Mouse (Mus musculus): ENCODE measurements around the gene Pros1. TPM values are rescaled to one million over a fixed set of nuclear protein-coding genes. Genes with fewer than 3 reads are reported as not detected.

Gene Pros1
- total RNA-seq, 1 experiment, result 37.6 TPM

- DNase-seq (ENCODE audit: low read depth, low spot score), result no peak
- Histone ChIP-seq H3K4me1 (ENCODE audit: control insufficient read depth in 2 of 2, insufficient read depth in 2 of 2, low read length in 2 of 2, poor library complexity in 1 of 2) (no peaks in the 10 kb centered on the region), H3K9me3 (ENCODE audit: control insufficient read depth, insufficient read depth, low read depth, low read length) (no peaks in the 10 kb centered on the region), H3K9ac (ENCODE audit: insufficient read depth, low read depth, low read length, poor library complexity, severe bottlenecking) (no peak overlapping the region), H3K4me3 (ENCODE audit: insufficient read depth in 1 of 2, low read depth in 1 of 2, low read length in 2 of 2, poor library complexity in 1 of 2, severe bottlenecking in 1 of 2) (no peak overlapping the region), H3K36me3 (ENCODE audit: control insufficient read depth, insufficient read depth, low read length, poor library complexity, severe bottlenecking) (no peaks in the 10 kb centered on the region), H3K27ac (ENCODE audit: insufficient read depth, low read depth, low read length, poor library complexity, severe bottlenecking) (no peak overlapping the region)
- in situ Hi-C loops (cut with MboI; ENCODE audit: low sequenced_read_pairs in 2 of 2, unreplicated experiment in 2 of 2), result no loop called here
- TF ChIP-seq ZC3H11A (IDR thresholded peaks at IDR 0.05; ENCODE audit: borderline replicate concordance, low read depth, low read length), result no peak
- no peak for TF ChIP-seq HCFC1 (IDR thresholded peaks at IDR 0.05; ENCODE audit: borderline replicate concordance, insufficient read depth, low read length)
- no peak for TF ChIP-seq MAFK (IDR thresholded peaks at IDR 0.05; ENCODE audit: insufficient read depth, low read depth, low read length)
- no peak for TF ChIP-seq CHD2 (IDR thresholded peaks at IDR 0.05; ENCODE audit: low read depth, low read length)
- no peak for TF ChIP-seq ZNF384 (IDR thresholded peaks at IDR 0.05; ENCODE audit: low read depth, low read length)
Observed at GRCm38 (mm10) chr16:62911364-62911763, 57.3 kb downstream of the Pros1 start.

GRCm38 (mm10) chr16:62912246-62912645 is 58.1 kb downstream of the Pros1 start:
- no peak overlapping the region for H3K27ac ChIP-seq (ENCODE audit: insufficient read depth, low read depth, low read length, poor library complexity, severe bottlenecking)
- no peaks in the 10 kb centered on the region for H3K4me1 ChIP-seq (ENCODE audit: control insufficient read depth in 2 of 2, insufficient read depth in 2 of 2, low read length in 2 of 2, poor library complexity in 1 of 2)
- no peak for DNase-seq (ENCODE audit: low read depth, low spot score)
- no peak overlapping the region for H3K9ac ChIP-seq (ENCODE audit: insufficient read depth, low read depth, low read length, poor library complexity, severe bottlenecking)
- H3K4me3 ChIP-seq (ENCODE audit: insufficient read depth in 1 of 2, low read depth in 1 of 2, low read length in 2 of 2, poor library complexity in 1 of 2, severe bottlenecking in 1 of 2), result no peak overlapping the region
- H3K36me3 ChIP-seq (ENCODE audit: control insufficient read depth, insufficient read depth, low read length, poor library complexity, severe bottlenecking), result no peaks in the 10 kb centered on the region
- TF ChIP-seq CHD2 (IDR thresholded peaks at IDR 0.05; ENCODE audit: low read depth, low read length), result no peak
- TF ChIP-seq ZNF384 (IDR thresholded peaks at IDR 0.05; ENCODE audit: low read depth, low read length), result no peak
- TF ChIP-seq HCFC1 (IDR thresholded peaks at IDR 0.05; ENCODE audit: borderline replicate concordance, insufficient read depth, low read length), result no peak
- TF ChIP-seq ZC3H11A (IDR thresholded peaks at IDR 0.05; ENCODE audit: borderline replicate concordance, low read depth, low read length), result no peak
- no peak for TF ChIP-seq MAFK (IDR thresholded peaks at IDR 0.05; ENCODE audit: insufficient read depth, low read depth, low read length)
- no peaks in the 10 kb centered on the region for H3K9me3 ChIP-seq (ENCODE audit: control insufficient read depth, insufficient read depth, low read depth, low read length)
- in situ Hi-C loops (cut with MboI; ENCODE audit: low sequenced_read_pairs in 2 of 2, unreplicated experiment in 2 of 2), result no loop called here

GRCm38 (mm10) chr16:62915530-62915929 is 61.4 kb downstream of the Pros1 start:
- in situ Hi-C loops (cut with MboI; ENCODE audit: low sequenced_read_pairs in 2 of 2, unreplicated experiment in 2 of 2), result no loop called here
- H3K9ac ChIP-seq (ENCODE audit: insufficient read depth, low read depth, low read length, poor library complexity, severe bottlenecking), result no peak overlapping the region
- no peak overlapping the region for H3K27ac ChIP-seq (ENCODE audit: insufficient read depth, low read depth, low read length, poor library complexity, severe bottlenecking)
- TF ChIP-seq ZNF384 (IDR thresholded peaks at IDR 0.05; ENCODE audit: low read depth, low read length) (no peak), CHD2 (IDR thresholded peaks at IDR 0.05; ENCODE audit: low read depth, low read length) (no peak), MAFK (IDR thresholded peaks at IDR 0.05; ENCODE audit: insufficient read depth, low read depth, low read length) (no peak), HCFC1 (IDR thresholded peaks at IDR 0.05; ENCODE audit: borderline replicate concordance, insufficient read depth, low read length) (no peak), ZC3H11A (IDR thresholded peaks at IDR 0.05; ENCODE audit: borderline replicate concordance, low read depth, low read length) (no peak)
- no peak for DNase-seq (ENCODE audit: low read depth, low spot score)
- H3K9me3 ChIP-seq (ENCODE audit: control insufficient read depth, insufficient read depth, low read depth, low read length), result no peaks in the 10 kb centered on the region
- H3K4me1 ChIP-seq (ENCODE audit: control insufficient read depth in 2 of 2, insufficient read depth in 2 of 2, low read length in 2 of 2, poor library complexity in 1 of 2), result no peaks in the 10 kb centered on the region
- H3K36me3 ChIP-seq (ENCODE audit: control insufficient read depth, insufficient read depth, low read length, poor library complexity, severe bottlenecking), result no peaks in the 10 kb centered on the region
- H3K4me3 ChIP-seq (ENCODE audit: insufficient read depth in 1 of 2, low read depth in 1 of 2, low read length in 2 of 2, poor library complexity in 1 of 2, severe bottlenecking in 1 of 2), result no peak overlapping the region

GRCm38 (mm10) chr16:62922245-62922644 is 68.1 kb downstream of the Pros1 start:
- in situ Hi-C loops (cut with MboI; ENCODE audit: low sequenced_read_pairs in 2 of 2, unreplicated experiment in 2 of 2), result no loop called here
- H3K9ac ChIP-seq (ENCODE audit: insufficient read depth, low read depth, low read length, poor library complexity, severe bottlenecking), result no peak overlapping the region
- H3K36me3 ChIP-seq (ENCODE audit: control insufficient read depth, insufficient read depth, low read length, poor library complexity, severe bottlenecking), result no peaks in the 10 kb centered on the region
- TF ChIP-seq CHD2 (IDR thresholded peaks at IDR 0.05; ENCODE audit: low read depth, low read length), result no peak
- TF ChIP-seq MAFK (IDR thresholded peaks at IDR 0.05; ENCODE audit: insufficient read depth, low read depth, low read length), result no peak
- TF ChIP-seq ZC3H11A (IDR thresholded peaks at IDR 0.05; ENCODE audit: borderline replicate concordance, low read depth, low read length), result no peak
- TF ChIP-seq HCFC1 (IDR thresholded peaks at IDR 0.05; ENCODE audit: borderline replicate concordance, insufficient read depth, low read length), result no peak
- no peak for TF ChIP-seq ZNF384 (IDR thresholded peaks at IDR 0.05; ENCODE audit: low read depth, low read length)
- H3K27ac ChIP-seq (ENCODE audit: insufficient read depth, low read depth, low read length, poor library complexity, severe bottlenecking), result no peak overlapping the region
- H3K9me3 ChIP-seq (ENCODE audit: control insufficient read depth, insufficient read depth, low read depth, low read length), result no peaks in the 10 kb centered on the region
- no peak for DNase-seq (ENCODE audit: low read depth, low spot score)
- no peak overlapping the region for H3K4me3 ChIP-seq (ENCODE audit: insufficient read depth in 1 of 2, low read depth in 1 of 2, low read length in 2 of 2, poor library complexity in 1 of 2, severe bottlenecking in 1 of 2)
- H3K4me1 ChIP-seq (ENCODE audit: control insufficient read depth in 2 of 2, insufficient read depth in 2 of 2, low read length in 2 of 2, poor library complexity in 1 of 2), result no peaks in the 10 kb centered on the region

DNA sequence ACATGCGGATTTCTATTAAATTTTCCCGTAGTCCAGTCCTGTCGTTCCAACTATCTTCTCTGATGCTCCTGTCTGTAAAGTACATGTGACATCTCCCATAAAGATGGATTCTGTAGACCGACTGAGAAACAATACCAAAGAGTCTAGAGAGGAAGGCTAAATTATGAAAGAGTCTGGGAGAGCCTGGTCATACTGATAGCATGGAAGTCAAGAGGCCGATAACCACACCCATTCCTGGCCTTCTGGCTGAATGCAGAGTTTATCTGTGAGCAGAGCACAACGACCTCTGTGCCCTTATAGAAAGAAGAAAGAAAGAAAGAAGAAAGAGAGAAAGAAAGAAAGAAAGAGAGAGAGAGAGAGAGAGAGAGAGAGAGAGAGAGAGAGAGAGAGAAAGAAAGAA is 77.2 kb downstream of the Pros1 start:
- TF ChIP-seq ZC3H11A (IDR thresholded peaks at IDR 0.05; ENCODE audit: borderline replicate concordance, low read depth, low read length), result no peak
- no peak for TF ChIP-seq ZNF384 (IDR thresholded peaks at IDR 0.05; ENCODE audit: low read depth, low read length)
- no peak for TF ChIP-seq HCFC1 (IDR thresholded peaks at IDR 0.05; ENCODE audit: borderline replicate concordance, insufficient read depth, low read length)
- no peak for TF ChIP-seq MAFK (IDR thresholded peaks at IDR 0.05; ENCODE audit: insufficient read depth, low read depth, low read length)
- no peak for TF ChIP-seq CHD2 (IDR thresholded peaks at IDR 0.05; ENCODE audit: low read depth, low read length)
- H3K36me3 ChIP-seq (ENCODE audit: control insufficient read depth, insufficient read depth, low read length, poor library complexity, severe bottlenecking), result no peaks in the 10 kb centered on the region
- in situ Hi-C loops (cut with MboI; ENCODE audit: low sequenced_read_pairs in 2 of 2, unreplicated experiment in 2 of 2), result no loop called here

More for the DNA sequence above, 77.2 kb downstream of the Pros1 start:
- H3K9ac ChIP-seq (ENCODE audit: insufficient read depth, low read depth, low read length, poor library complexity, severe bottlenecking), result no peak overlapping the region
- no peaks in the 10 kb centered on the region for H3K4me1 ChIP-seq (ENCODE audit: control insufficient read depth in 2 of 2, insufficient read depth in 2 of 2, low read length in 2 of 2, poor library complexity in 1 of 2)
- DNase-seq (ENCODE audit: low read depth, low spot score), result no peak
- no peak overlapping the region for H3K4me3 ChIP-seq (ENCODE audit: insufficient read depth in 1 of 2, low read depth in 1 of 2, low read length in 2 of 2, poor library complexity in 1 of 2, severe bottlenecking in 1 of 2)
- H3K27ac ChIP-seq (ENCODE audit: insufficient read depth, low read depth, low read length, poor library complexity, severe bottlenecking), result no peak overlapping the region
- H3K9me3 ChIP-seq (ENCODE audit: control insufficient read depth, insufficient read depth, low read depth, low read length), result no peaks in the 10 kb centered on the region
